Mouse (Mus musculus): ENCODE measurements around the gene Myof.

GRCm38 (mm10) chr19:37985730-37986129, 57.6 kb downstream of the Myof start:
- TF ChIP-seq CTCF (IDR thresholded peaks at IDR 0.05; ENCODE audit: low read depth, low read length) (no peak), POLR2AphosphoS5 (IDR thresholded peaks at IDR 0.05; ENCODE audit: insufficient replicate concordance, low read depth, low read length) (no peak), GATA1 (IDR thresholded peaks at IDR 0.05; ENCODE audit: borderline replicate concordance, low read length) (no peak), TAL1 (conservative IDR thresholded peaks at IDR 0.05; ENCODE audit: low read depth, low read length) (no peak), GATA2 (IDR thresholded peaks at IDR 0.05; ENCODE audit: borderline replicate concordance, low read depth, low read length) (no peak)
